Mouse (Mus musculus): Measurements from ENCODE around the gene Aplnr. TPM values are rescaled to one million over a fixed set of nuclear protein-coding genes. Genes with fewer than 3 reads are reported as not detected.

Aplnr gene
- not detected in 2 replicates for polyA plus RNA-seq (2012)

- Histone ChIP-seq H3K36me3 (ENCODE audit: control insufficient read depth) (no peaks in the 10 kb centered on the region), H3K27me3 (ENCODE audit: control insufficient read depth) (peaks cover 38% of the 10 kb centered on the region), H3K4me1 (ENCODE audit: control insufficient read depth) (peaks cover 15% of the 10 kb centered on the region), H3K4me3 (replicated peaks) (no peak within 1 kb of the TSS), H3K9me3 (ENCODE audit: control insufficient read depth, low read length) (no peaks in the 10 kb centered on the region)
- TF ChIP-seq GATA1 (IDR thresholded peaks at IDR 0.05; ENCODE audit: low read length) (no peak), TAL1 (IDR thresholded peaks at IDR 0.05; ENCODE audit: low read length) (no peak)
Observed at GRCm38 (mm10) chr2:85136089-85136488, at the start of gene Aplnr. TSS of gene Aplnr (plus strand) at chr2:85136225.

- no peak overlapping the region for H3K4me3 ChIP-seq (replicated peaks)
- TF ChIP-seq TAL1 (IDR thresholded peaks at IDR 0.05; ENCODE audit: low read length) = no peak
- no peak for TF ChIP-seq GATA1 (IDR thresholded peaks at IDR 0.05; ENCODE audit: low read length)
- H3K27me3 ChIP-seq (ENCODE audit: control insufficient read depth) = no peaks in the 10 kb centered on the region
- no peaks in the 10 kb centered on the region for H3K9me3 ChIP-seq (ENCODE audit: control insufficient read depth, low read length)
- no peaks in the 10 kb centered on the region for H3K4me1 ChIP-seq (ENCODE audit: control insufficient read depth)
- H3K36me3 ChIP-seq (ENCODE audit: control insufficient read depth) = no peaks in the 10 kb centered on the region
Observed at GRCm38 (mm10) chr2:85088716-85089646, 47.0 kb upstream of the Aplnr start.

- no peak for TF ChIP-seq GATA1 (IDR thresholded peaks at IDR 0.05; ENCODE audit: low read length)
- no peak for TF ChIP-seq TAL1 (IDR thresholded peaks at IDR 0.05; ENCODE audit: low read length)
- no peak overlapping the region for H3K4me3 ChIP-seq (replicated peaks)
- no peaks in the 10 kb centered on the region for H3K4me1 ChIP-seq (ENCODE audit: control insufficient read depth)
- H3K9me3 ChIP-seq (ENCODE audit: control insufficient read depth, low read length) = no peaks in the 10 kb centered on the region
- no peaks in the 10 kb centered on the region for H3K36me3 ChIP-seq (ENCODE audit: control insufficient read depth)
- no peaks in the 10 kb centered on the region for H3K27me3 ChIP-seq (ENCODE audit: control insufficient read depth)
Observed at GRCm38 (mm10) chr2:85091325-85091724, 44.7 kb upstream of the Aplnr start.

GRCm38 (mm10) chr2:85093376-85093775, 42.6 kb upstream of the Aplnr start:
- H3K4me1 ChIP-seq (ENCODE audit: control insufficient read depth) = no peaks in the 10 kb centered on the region
- no peaks in the 10 kb centered on the region for H3K27me3 ChIP-seq (ENCODE audit: control insufficient read depth)
- H3K4me3 ChIP-seq (replicated peaks) = no peak overlapping the region
- no peaks in the 10 kb centered on the region for H3K9me3 ChIP-seq (ENCODE audit: control insufficient read depth, low read length)
- no peak for TF ChIP-seq GATA1 (IDR thresholded peaks at IDR 0.05; ENCODE audit: low read length)
- TF ChIP-seq TAL1 (IDR thresholded peaks at IDR 0.05; ENCODE audit: low read length) = no peak
- no peaks in the 10 kb centered on the region for H3K36me3 ChIP-seq (ENCODE audit: control insufficient read depth)

GRCm38 (mm10) chr2:85095906-85096305, 40.1 kb upstream of the Aplnr start:
- TF ChIP-seq GATA1 (IDR thresholded peaks at IDR 0.05; ENCODE audit: low read length) (no peak), TAL1 (IDR thresholded peaks at IDR 0.05; ENCODE audit: low read length) (no peak)
- H3K9me3 ChIP-seq (ENCODE audit: control insufficient read depth, low read length) = no peaks in the 10 kb centered on the region
- no peak overlapping the region for H3K4me3 ChIP-seq (replicated peaks)
- H3K27me3 ChIP-seq (ENCODE audit: control insufficient read depth) = no peaks in the 10 kb centered on the region
- H3K4me1 ChIP-seq (ENCODE audit: control insufficient read depth) = peaks cover 3% of the 10 kb centered on the region; the same call in 1 of the 2 replicates
- no peaks in the 10 kb centered on the region for H3K36me3 ChIP-seq (ENCODE audit: control insufficient read depth)

GRCm38 (mm10) chr2:85098014-85098413, 38.0 kb upstream of the Aplnr start:
- Histone ChIP-seq H3K36me3 (ENCODE audit: control insufficient read depth) (no peaks in the 10 kb centered on the region), H3K4me1 (ENCODE audit: control insufficient read depth) (peaks cover 3% of the 10 kb centered on the region; the same call in 1 of the 2 replicates), H3K27me3 (ENCODE audit: control insufficient read depth) (no peaks in the 10 kb centered on the region), H3K4me3 (replicated peaks) (no peak overlapping the region), H3K9me3 (ENCODE audit: control insufficient read depth, low read length) (no peaks in the 10 kb centered on the region)
- TF ChIP-seq TAL1 (IDR thresholded peaks at IDR 0.05; ENCODE audit: low read length) (no peak), GATA1 (IDR thresholded peaks at IDR 0.05; ENCODE audit: low read length) (no peak)

- H3K4me1 ChIP-seq (ENCODE audit: control insufficient read depth) = peaks cover 3% of the 10 kb centered on the region; the same call in 1 of the 2 replicates
- no peaks in the 10 kb centered on the region for H3K36me3 ChIP-seq (ENCODE audit: control insufficient read depth)
- H3K27me3 ChIP-seq (ENCODE audit: control insufficient read depth) = no peaks in the 10 kb centered on the region
- H3K4me3 ChIP-seq (replicated peaks) = no peak overlapping the region
- no peaks in the 10 kb centered on the region for H3K9me3 ChIP-seq (ENCODE audit: control insufficient read depth, low read length)
- no peak for TF ChIP-seq GATA1 (IDR thresholded peaks at IDR 0.05; ENCODE audit: low read length)
- TF ChIP-seq TAL1 (IDR thresholded peaks at IDR 0.05; ENCODE audit: low read length) = no peak
Observed at GRCm38 (mm10) chr2:85098824-85099511, 37.1 kb upstream of the Aplnr start.

- Histone ChIP-seq H3K27me3 (ENCODE audit: control insufficient read depth) (no peaks in the 10 kb centered on the region), H3K9me3 (ENCODE audit: control insufficient read depth, low read length) (no peaks in the 10 kb centered on the region), H3K36me3 (ENCODE audit: control insufficient read depth) (no peaks in the 10 kb centered on the region), H3K4me1 (ENCODE audit: control insufficient read depth) (peaks cover 3% of the 10 kb centered on the region; the same call in 1 of the 2 replicates), H3K4me3 (replicated peaks) (no peak overlapping the region)
- TF ChIP-seq TAL1 (IDR thresholded peaks at IDR 0.05; ENCODE audit: low read length) (no peak), GATA1 (IDR thresholded peaks at IDR 0.05; ENCODE audit: low read length) (no peak)
Observed at GRCm38 (mm10) chr2:85103201-85103600, 32.8 kb upstream of the Aplnr start.

- TF ChIP-seq TAL1 (IDR thresholded peaks at IDR 0.05; ENCODE audit: low read length) (no peak), GATA1 (IDR thresholded peaks at IDR 0.05; ENCODE audit: low read length) (no peak)
Observed at GRCm38 (mm10) chr2:85105426-85106013, 30.5 kb upstream of the Aplnr start.

More at GRCm38 (mm10) chr2:85105426-85106013, 30.5 kb upstream of the Aplnr start:
- Histone ChIP-seq H3K27me3 (ENCODE audit: control insufficient read depth) (no peaks in the 10 kb centered on the region), H3K9me3 (ENCODE audit: control insufficient read depth, low read length) (no peaks in the 10 kb centered on the region), H3K4me1 (ENCODE audit: control insufficient read depth) (no peaks in the 10 kb centered on the region), H3K4me3 (replicated peaks) (no peak overlapping the region), H3K36me3 (ENCODE audit: control insufficient read depth) (no peaks in the 10 kb centered on the region)

All from erythroblast, embryonic 14.5 days (primary cell).